Mouse (Mus musculus) heart, postnatal 0 days (tissue): ENCODE measurements around the gene Gm17428.

Experiments used
- CTCF ChIP-seq: IDR thresholded peaks from 2 replicates; pipeline ENCODE4 v1.5.1; 2016; ENCODE audit warnings: antibody characterized with exemption, control low read depth, low read depth
- EP300 ChIP-seq: IDR thresholded peaks from 2 replicates; pipeline ENCODE4 v1.6.1; 2016; ENCODE audit warnings: antibody characterized with exemption, low read depth

- TF ChIP-seq CTCF, result no peak
- TF ChIP-seq EP300, result no peak
Observed at GRCm38 (mm10) chr14:55015767-55016111, 39.0 kb downstream of the Gm17428 start.
